Mouse (Mus musculus): ENCODE measurements around the gene Tdpoz3. TPM values are rescaled to one million over a fixed set of nuclear protein-coding genes. Genes with fewer than 3 reads are reported as not detected.
"Not testable (repeated sequence)": the region's sequence is repeated elsewhere in the genome, so short reads cannot be mapped to it uniquely, and the experiment has no call there.

Tdpoz3 gene
- polyA plus RNA-seq (2016; fragmentation: Nextera tagmentation; extraction: Ambion mirVana), result not detected in 2 replicates

- not testable (repeated sequence) for H3K9me3 ChIP-seq; ATAC-seq (ENCODE audit: insufficient number of reproducible peaks, insufficient read depth, low FRiP score, low TSS enrichment); H3K9ac ChIP-seq; H3K36me3 ChIP-seq; H3K4me1 ChIP-seq; H3K4me2 ChIP-seq (replicated peaks); H3K27ac ChIP-seq; H3K27me3 ChIP-seq; H3K4me3 ChIP-seq
- WGBS, result 84% methylated on average over 1 of the region's 1 CpGs
Measured at GRCm38 (mm10) chr3:93825720-93826119, at the start of gene Tdpoz3. Gene Tdpoz3 (plus strand): TSS chr3:93826020.

DNA sequence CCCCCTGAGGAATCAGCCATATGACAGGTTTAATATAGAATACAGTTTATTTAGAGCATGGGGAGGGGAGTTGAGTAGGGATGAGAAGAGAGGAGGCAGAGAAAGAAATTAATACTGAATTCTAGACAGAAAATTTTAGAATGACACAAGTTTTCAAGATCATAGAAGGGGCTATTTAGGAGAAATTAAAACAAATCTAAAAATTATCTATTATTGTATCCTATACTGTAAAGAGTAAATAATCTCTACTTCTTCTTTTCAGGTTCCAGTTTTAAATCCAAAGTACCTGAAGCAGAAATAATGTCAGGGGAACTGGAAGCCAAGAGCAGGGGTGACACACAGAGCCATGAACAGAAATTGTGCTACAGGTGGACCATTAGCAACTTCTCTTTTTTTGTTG is 29.7 kb upstream of the Tdpoz3 start, which contains the start of gene Tdpoz4:
Tdpoz4 (plus strand) TSS at position 301 of the 400 bp plus-strand sequence.
- not testable (repeated sequence) for H3K36me3 ChIP-seq; H3K9ac ChIP-seq; H3K9me3 ChIP-seq; H3K27ac ChIP-seq; H3K4me1 ChIP-seq; H3K27me3 ChIP-seq; H3K4me2 ChIP-seq (replicated peaks); H3K4me3 ChIP-seq; ATAC-seq (ENCODE audit: insufficient number of reproducible peaks, insufficient read depth, low FRiP score, low TSS enrichment)

DNA sequence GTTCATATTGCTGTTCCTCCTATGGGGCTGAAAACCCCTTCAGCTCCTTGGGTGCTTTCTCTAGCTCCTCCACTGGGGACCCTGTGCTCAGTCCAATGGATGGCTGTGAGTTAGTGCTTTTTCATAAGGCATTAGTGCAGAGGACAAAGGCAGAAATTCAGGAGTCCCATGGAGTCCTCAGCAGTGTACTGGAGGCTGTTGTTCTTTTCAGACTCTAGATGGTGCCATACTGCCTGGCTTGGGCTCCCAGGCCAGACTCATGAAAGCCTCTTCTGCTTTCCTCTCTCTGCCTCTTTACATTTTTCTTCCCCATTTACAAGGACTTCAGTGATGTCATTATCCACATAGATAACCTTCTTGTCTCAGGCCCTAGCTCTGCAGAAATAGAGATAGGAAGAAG is 12.5 kb upstream of the Tdpoz3 start:
- H3K9ac ChIP-seq; H3K4me3 ChIP-seq; H3K36me3 ChIP-seq; H3K4me1 ChIP-seq; H3K4me2 ChIP-seq (replicated peaks); ATAC-seq (ENCODE audit: insufficient number of reproducible peaks, insufficient read depth, low FRiP score, low TSS enrichment); H3K27ac ChIP-seq; H3K27me3 ChIP-seq; H3K9me3 ChIP-seq: not testable (repeated sequence)

DNA sequence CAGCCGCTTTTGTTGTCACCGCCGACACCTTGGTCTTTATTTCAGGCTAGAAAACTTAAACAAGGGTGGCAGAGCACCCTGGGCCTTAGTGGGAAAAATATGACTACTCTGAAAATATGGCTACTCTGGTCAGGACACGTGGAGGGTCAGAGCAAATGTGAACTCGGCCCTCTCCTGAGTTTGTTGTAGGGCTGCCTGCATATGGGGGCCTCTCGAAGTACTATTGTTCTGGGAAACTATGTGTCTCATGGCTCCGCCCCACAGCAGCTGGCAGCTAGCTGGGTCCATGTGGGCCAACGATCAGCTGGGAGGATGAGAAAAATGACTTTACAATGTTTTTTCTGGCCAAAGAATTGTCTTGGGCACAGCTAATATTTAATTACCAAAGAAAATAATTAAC is 33.1 kb downstream of the Tdpoz3 start:
- H3K9ac ChIP-seq; ATAC-seq (ENCODE audit: insufficient number of reproducible peaks, insufficient read depth, low FRiP score, low TSS enrichment): not testable (repeated sequence)
- WGBS, result 83% methylated on average over 8 of the region's 8 CpGs

GRCm38 (mm10) chr3:93870635-93871034 is 44.8 kb downstream of the Tdpoz3 start:
- H3K4me1 ChIP-seq; H3K36me3 ChIP-seq; H3K27ac ChIP-seq; H3K4me2 ChIP-seq (replicated peaks); H3K4me3 ChIP-seq; ATAC-seq (ENCODE audit: insufficient number of reproducible peaks, insufficient read depth, low FRiP score, low TSS enrichment); H3K9me3 ChIP-seq; H3K9ac ChIP-seq; H3K27me3 ChIP-seq: not testable (repeated sequence)
- WGBS, result 82% methylated on average over 8 of the region's 8 CpGs

More for the DNA sequence above, 33.1 kb downstream of the Tdpoz3 start:
- H3K4me1 ChIP-seq; H3K4me3 ChIP-seq; H3K27ac ChIP-seq; H3K4me2 ChIP-seq (replicated peaks); H3K9me3 ChIP-seq; H3K36me3 ChIP-seq; H3K27me3 ChIP-seq: not testable (repeated sequence)

Other genes with a start within 250 kb of the Tdpoz3 start
- not detected in 2 replicates for gene Tdpoz2, start 173.3 kb upstream of the Tdpoz3 start, polyA plus RNA-seq (2016; fragmentation: Nextera tagmentation; extraction: Ambion mirVana)
- gene Tdpoz1, start 149.7 kb upstream of the Tdpoz3 start, polyA plus RNA-seq (2016; fragmentation: Nextera tagmentation; extraction: Ambion mirVana), result not detected in 2 replicates
- not detected in 2 replicates for gene Gm37596, start 132.9 kb upstream of the Tdpoz3 start, polyA plus RNA-seq (2016; fragmentation: Nextera tagmentation; extraction: Ambion mirVana)
- gene Gm5773, start 53.0 kb upstream of the Tdpoz3 start, polyA plus RNA-seq (2016; fragmentation: Nextera tagmentation; extraction: Ambion mirVana), result not detected in 2 replicates
- not detected in 2 replicates for gene Tdpoz4, start 29.6 kb upstream of the Tdpoz3 start, polyA plus RNA-seq (2016; fragmentation: Nextera tagmentation; extraction: Ambion mirVana)
- gene Gm9117, start 117.5 kb downstream of the Tdpoz3 start, polyA plus RNA-seq (2016; fragmentation: Nextera tagmentation; extraction: Ambion mirVana), result not detected in 2 replicates
- not detected in 2 replicates for gene Tdpoz5, start 135.3 kb downstream of the Tdpoz3 start, polyA plus RNA-seq (2016; fragmentation: Nextera tagmentation; extraction: Ambion mirVana)
- gene Gm9125, start 228.9 kb downstream of the Tdpoz3 start, polyA plus RNA-seq (2016; fragmentation: Nextera tagmentation; extraction: Ambion mirVana), result not detected in 2 replicates
- not detected in 2 replicates for gene Gm10697, start 246.6 kb downstream of the Tdpoz3 start, polyA plus RNA-seq (2016; fragmentation: Nextera tagmentation; extraction: Ambion mirVana)

Data from embryonic facial prominence, embryonic 12.5 days (tissue).